Mouse (Mus musculus): Measurements from ENCODE around the gene Gapvd1. TPM values are rescaled to one million over a fixed set of nuclear protein-coding genes. Genes with fewer than 3 reads are reported as not detected.

Gene Gapvd1
- polyA plus RNA-seq, 2 experiments from 2014 or later: 53.4 to 55.7 TPM

- no peak for ATAC-seq
Measured at GRCm38 (mm10) chr2:34632051-34632450, 123.0 kb downstream of the Gapvd1 start.

- no peak for ATAC-seq
Measured at GRCm38 (mm10) chr2:34630445-34630844, 124.6 kb downstream of the Gapvd1 start.

GRCm38 (mm10) chr2:34629758-34630157 lies 125.3 kb downstream of the Gapvd1 start:
- no peak for ATAC-seq

GRCm38 (mm10) chr2:34628903-34629540 lies 126.0 kb downstream of the Gapvd1 start:
- no peak for ATAC-seq

- ATAC-seq: no peak
Measured at GRCm38 (mm10) chr2:34627328-34628226, 127.5 kb downstream of the Gapvd1 start.

Other genes starting within 250 kb of the Gapvd1 start
- 100 to 1,000 TPM; 536 to 586 TPM for gene Hspa5, start 16.7 kb upstream of the Gapvd1 start, polyA plus RNA-seq (2017; shearing (Covaris generic))
- 10 to 100 TPM; 49.8 to 60.5 TPM for gene Rabepk, start 44.7 kb upstream of the Gapvd1 start, polyA plus RNA-seq (2017; shearing (Covaris generic))
- 10 to 100 TPM; 72.6 to 91.8 TPM for gene Fbxw2, start 71.1 kb upstream of the Gapvd1 start, polyA plus RNA-seq (2017; shearing (Covaris generic))
- not detected for gene Gm34653, start 77.8 kb upstream of the Gapvd1 start, polyA plus RNA-seq (2017; shearing (Covaris generic))
- not detected for gene Cutal, start 119.2 kb upstream of the Gapvd1 start, polyA plus RNA-seq (2017; shearing (Covaris generic))
- 10 to 100 TPM; 70.7 to 89.2 TPM for gene Psmd5, start 119.7 kb upstream of the Gapvd1 start, polyA plus RNA-seq (2017; shearing (Covaris generic))
- gene Phf19, start 158.8 kb upstream of the Gapvd1 start, polyA plus RNA-seq (2017; shearing (Covaris generic)): 1 to 10 TPM; 1.9 TPM
- 100 to 1,000 TPM; 300 to 441 TPM for gene Traf1, start 206.5 kb upstream of the Gapvd1 start, polyA plus RNA-seq (2017; shearing (Covaris generic))